Mouse (Mus musculus) liver, adult 2 months (tissue): ENCODE data around the gene Sept9. TPM values are rescaled to one million over a fixed set of nuclear protein-coding genes. Genes with fewer than 3 reads are reported as not detected.

Experiments used
- DNase-seq: peaks from one replicate; pipeline ENCODE4 v3.0.0-alpha.2; 2011; ENCODE audit warnings: low read depth, low spot score; ENCODE audit errors: extremely low read depth
- H3K27ac ChIP-seq: fragments of 200-500 bp; replicated peaks from 2 replicates; pipeline ENCODE4 v1.5.1; 2012; ENCODE audit warnings: low read depth, mild to moderate bottlenecking, control low read depth, inconsistent platforms, low read length; ENCODE audit not compliant: insufficient read depth
- H3K27me3 ChIP-seq: fragments of 200-500 bp; 2 replicates; pipeline ENCODE4 v1.6.1; 2012; ENCODE audit warnings: mild to moderate bottlenecking, moderate library complexity, low read length, inconsistent platforms; ENCODE audit not compliant: control insufficient read depth, insufficient read depth
- H3K36me3 ChIP-seq: fragments of 200-500 bp; 2 replicates; pipeline ENCODE4 v1.6.1; 2012; ENCODE audit warnings: low read length, inconsistent platforms; ENCODE audit not compliant: control insufficient read depth, insufficient read depth
- H3K4me1 ChIP-seq: fragments of 200-500 bp; 2 replicates; pipeline ENCODE4 v1.6.1; 2011; ENCODE audit warnings: low read length; ENCODE audit not compliant: control insufficient read depth, insufficient read depth
- H3K4me3 ChIP-seq: fragments of 200-500 bp; 2 replicates; pipeline ENCODE4 v1.5.1; 2011; ENCODE audit warnings: low read depth, mild to moderate bottlenecking, control low read depth, low read length, moderate library complexity; ENCODE audit not compliant: insufficient read depth
- H3K79me2 ChIP-seq: fragments of 200-500 bp; 2 replicates; pipeline ENCODE4 v1.6.1; 2012; ENCODE audit warnings: inconsistent platforms, mild to moderate bottlenecking, low read length, moderate library complexity; ENCODE audit not compliant: control insufficient read depth, insufficient read depth
- H3K9ac ChIP-seq: fragments of 200-500 bp; 2 replicates; pipeline ENCODE4 v1.6.1; 2012; ENCODE audit warnings: low read depth, mild to moderate bottlenecking, control low read depth, inconsistent platforms, low read length
- CTCF ChIP-seq: fragments of 200-500 bp; IDR thresholded peaks from 2 replicates; pipeline ENCODE4 v1.5.1; 2011; ENCODE audit warnings: low read depth, low read length, control low read depth
- POLR2A ChIP-seq: fragments of 200-500 bp; IDR thresholded peaks from 2 replicates; pipeline ENCODE4 v1.6.1; 2011; ENCODE audit warnings: low read length, control low read depth; ENCODE audit not compliant: insufficient read depth; ENCODE audit errors: extremely low read depth
- WGBS: fragments of 180-500 bp; shearing (Covaris S2); methylation state at CpG from one replicate; pipeline ENCODE4 v1.1.7; 2018; 5-methylcytosine and 5-hydroxymethylcytosine counted together
- polyA plus RNA-seq: library from polyadenylated mRNA; depleted of rRNA; stranded (reverse); fragments of >200 nt; gene quantifications from 2 replicates; pipeline ENCODE4 v1.2.3, GENCODE M21; 2012
- total RNA-seq: library from RNA; depleted of rRNA; stranded (reverse); fragments of >200 nt; gene quantifications from 2 replicates; pipeline ENCODE4 v1.2.3, GENCODE M21; 2014

Gene Sept9
- total and polyA plus RNA-seq, 2 experiments = 18.8 to 21.2 TPM

DNA sequence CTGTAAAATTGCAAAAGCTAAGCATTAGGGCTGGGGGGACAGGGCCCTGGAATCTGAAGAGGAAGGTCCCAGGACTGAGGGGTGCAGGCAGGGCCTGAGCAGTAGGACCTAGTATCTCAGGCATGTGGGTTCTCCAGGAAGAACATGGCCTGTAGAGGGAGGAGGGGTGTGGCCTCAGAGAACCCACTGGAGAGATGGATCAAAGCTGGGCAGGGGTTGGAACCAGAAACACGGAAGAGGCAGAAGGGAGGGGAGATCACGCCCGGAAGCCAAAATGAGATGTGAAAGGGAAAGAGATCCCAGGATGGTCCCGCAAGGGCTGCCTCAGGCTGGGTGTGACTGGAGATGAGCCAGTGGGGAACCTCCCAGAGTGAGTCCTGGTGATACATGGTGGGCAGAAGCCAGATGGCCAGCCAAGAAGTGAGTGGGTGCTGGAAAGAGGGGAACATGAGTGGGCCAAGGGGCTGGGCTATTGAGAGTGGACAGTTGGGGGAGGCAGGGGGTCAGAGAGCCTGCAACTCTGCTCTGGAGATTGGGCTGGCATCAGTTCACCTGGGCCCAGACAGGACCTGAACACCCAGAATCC, 126.8 kb downstream of the Sept9 start:
- DNase-seq = no peak
- no peaks in the 10 kb centered on the region for H3K27me3 ChIP-seq
- H3K9ac ChIP-seq = no peak overlapping the region
- WGBS = 72% methylated on average over 4 of the region's 4 CpGs
- H3K4me1 ChIP-seq = peaks cover 49% of the 10 kb centered on the region
- H3K79me2 ChIP-seq = peaks cover 60% of the 10 kb centered on the region
- TF ChIP-seq POLR2A (no peak), CTCF (peak; percentile 45)
- H3K4me3 ChIP-seq = no peak overlapping the region
- H3K27ac ChIP-seq = 0 out of 2 replicates have a peak overlapping the region, but pooled peaks have one; percentile 14
- H3K36me3 ChIP-seq = no peaks in the 10 kb centered on the region

DNA sequence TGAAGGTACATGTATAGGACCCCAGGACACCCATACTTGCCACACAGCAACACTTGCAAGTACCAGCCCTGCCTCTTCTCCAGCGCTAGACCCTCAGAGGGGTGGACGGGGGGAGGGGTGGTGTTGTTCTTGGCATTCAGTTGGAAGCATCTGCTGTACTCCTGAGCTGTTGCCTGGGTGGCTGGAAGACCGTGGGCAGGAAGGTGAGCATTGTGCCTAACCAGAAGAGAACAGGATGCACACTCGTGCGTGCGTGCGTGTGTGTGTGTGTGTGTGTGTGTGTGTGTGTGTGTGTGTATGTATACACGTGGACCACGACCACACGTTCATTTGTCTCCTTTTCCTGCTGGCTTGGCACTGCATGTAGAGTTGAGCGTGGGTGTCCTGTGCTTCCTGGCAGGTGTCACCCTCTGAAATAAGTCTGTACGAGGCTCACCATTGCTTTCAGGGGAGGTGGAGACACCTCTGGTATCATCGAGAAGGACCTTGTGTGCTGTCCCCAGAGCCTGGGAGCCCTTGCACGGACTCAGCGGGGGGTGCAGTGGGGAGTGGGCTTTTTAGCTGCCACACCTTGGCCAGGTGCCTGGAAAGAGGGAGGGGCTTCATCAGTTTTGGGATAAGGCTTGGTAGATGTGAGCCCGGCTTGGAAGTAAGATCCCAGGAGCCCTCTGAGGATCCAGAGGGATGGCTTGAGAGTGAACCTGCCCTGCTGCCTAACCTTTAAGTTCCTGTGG, 127.6 kb downstream of the Sept9 start:
- H3K27ac ChIP-seq = no peak overlapping the region
- no peak overlapping the region for H3K4me3 ChIP-seq
- no peak overlapping the region; the same call in 1 of the 2 replicates for H3K9ac ChIP-seq
- H3K79me2 ChIP-seq = peaks cover 62% of the 10 kb centered on the region
- H3K36me3 ChIP-seq = no peaks in the 10 kb centered on the region
- DNase-seq = no peak
- TF ChIP-seq POLR2A = no peak
- TF ChIP-seq CTCF = no peak
- 65% methylated on average over 16 of the region's 16 CpGs for WGBS
- H3K27me3 ChIP-seq = no peaks in the 10 kb centered on the region
- H3K4me1 ChIP-seq = peaks cover 51% of the 10 kb centered on the region

DNA sequence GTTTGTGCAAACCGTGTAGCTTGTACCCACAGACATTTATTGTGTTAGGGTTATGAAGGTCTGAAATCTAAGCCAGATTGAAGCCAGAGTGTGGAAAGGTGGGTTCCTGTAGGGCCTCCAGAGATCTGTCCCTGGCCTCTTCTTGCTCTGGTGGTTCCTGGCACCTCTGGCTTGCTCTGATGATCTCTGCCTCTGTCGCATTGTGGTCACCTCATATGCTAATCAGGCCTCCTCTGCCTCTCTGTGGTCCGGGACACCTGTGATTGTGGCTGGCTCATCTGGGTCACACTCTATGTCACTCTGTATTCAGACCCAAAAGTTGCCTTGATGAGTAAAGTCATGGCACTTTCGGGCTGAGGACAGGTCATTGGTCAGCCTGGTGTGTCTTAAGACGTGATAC, 128.2 kb downstream of the Sept9 start:
- no peak overlapping the region for H3K9ac ChIP-seq
- H3K79me2 ChIP-seq = peaks cover 60% of the 10 kb centered on the region
- WGBS = 60% methylated on average over 5 of the region's 5 CpGs
- no peak for DNase-seq
- H3K4me3 ChIP-seq = no peak overlapping the region
- TF ChIP-seq CTCF (no peak), POLR2A (no peak)
- H3K4me1 ChIP-seq = peaks cover 46% of the 10 kb centered on the region
- no peaks in the 10 kb centered on the region for H3K36me3 ChIP-seq
- H3K27ac ChIP-seq = no peak overlapping the region
- no peaks in the 10 kb centered on the region for H3K27me3 ChIP-seq

DNA sequence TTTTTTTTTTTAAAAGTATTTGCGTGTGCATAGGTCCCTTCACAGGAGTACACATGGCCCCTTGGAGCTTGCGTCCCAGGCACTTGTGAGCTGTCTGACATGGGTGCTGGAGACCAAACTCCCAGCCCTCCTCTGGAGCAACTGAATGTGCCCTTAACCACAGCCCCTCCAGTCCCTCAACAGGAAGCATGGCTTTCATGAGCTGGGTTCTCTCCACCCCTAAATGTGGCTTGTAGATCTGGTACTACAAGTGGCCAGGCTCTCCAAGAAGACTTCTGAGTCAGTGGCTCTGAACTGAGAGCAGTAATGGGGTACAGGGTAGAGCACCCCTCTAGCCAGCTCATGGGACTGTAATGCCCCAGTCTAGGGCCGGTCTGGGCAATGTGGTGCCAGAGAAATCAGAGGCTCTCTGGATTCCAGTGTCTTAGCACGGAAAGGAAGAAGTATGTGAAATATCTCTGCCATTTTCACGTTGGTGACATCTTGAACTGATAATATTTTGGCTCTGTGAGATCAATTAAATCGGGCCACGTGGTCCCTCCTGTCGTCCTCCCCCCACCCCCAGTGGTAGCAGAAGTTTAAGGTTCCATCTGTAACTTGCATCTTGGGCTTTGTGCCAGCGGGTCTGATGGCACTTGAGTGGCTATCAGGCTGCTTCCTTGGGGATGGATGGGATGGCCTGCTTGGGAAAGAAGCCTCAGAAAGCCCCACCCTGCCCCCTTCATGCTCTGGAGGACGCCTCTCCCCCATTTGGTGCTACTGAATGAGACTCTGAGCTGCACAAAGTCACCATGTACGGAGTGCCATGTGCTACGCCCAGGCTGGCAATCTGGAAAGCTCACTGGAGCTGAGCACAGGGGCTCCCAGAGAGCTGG, 130.9 kb downstream of the Sept9 start:
- Histone ChIP-seq H3K9ac (no peak overlapping the region), H3K4me3 (no peak overlapping the region), H3K27me3 (no peaks in the 10 kb centered on the region), H3K27ac (no peak overlapping the region; the same call in 1 of the 2 replicates), H3K36me3 (no peaks in the 10 kb centered on the region), H3K79me2 (peaks cover 56% of the 10 kb centered on the region), H3K4me1 (peaks cover 64% of the 10 kb centered on the region)
- no peak for DNase-seq
- no peak for TF ChIP-seq CTCF
- TF ChIP-seq POLR2A = no peak
- 77% methylated on average over 12 of the region's 12 CpGs for WGBS

DNA sequence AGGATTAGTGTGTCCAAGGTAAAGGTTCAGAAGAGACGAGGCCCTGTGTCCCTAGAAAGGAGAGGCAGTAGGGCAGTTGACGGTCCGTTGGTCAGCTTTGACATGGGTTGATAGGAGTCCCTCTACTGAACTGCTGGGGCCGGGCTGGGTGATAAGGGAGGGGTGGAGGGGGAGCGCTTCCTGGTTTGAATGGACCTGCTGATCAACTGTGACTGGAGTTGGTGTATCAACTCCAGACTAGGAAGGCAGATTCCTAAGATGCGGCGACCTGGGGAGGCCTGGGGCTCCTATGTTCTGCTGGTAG, 131.4 kb downstream of the Sept9 start:
- Histone ChIP-seq H3K27ac (peak overlapping the region; percentile 27), H3K9ac (no peak overlapping the region)

More for the DNA sequence above, 131.4 kb downstream of the Sept9 start:
- DNase-seq = no peak
- H3K79me2 ChIP-seq = peaks cover 50% of the 10 kb centered on the region
- H3K27me3 ChIP-seq = no peaks in the 10 kb centered on the region
- H3K4me1 ChIP-seq = peaks cover 64% of the 10 kb centered on the region
- H3K4me3 ChIP-seq = no peak overlapping the region
- TF ChIP-seq CTCF = no peak
- TF ChIP-seq POLR2A = no peak
- no peaks in the 10 kb centered on the region for H3K36me3 ChIP-seq
- WGBS = 58% methylated on average over 7 of the region's 7 CpGs
